Mouse (Mus musculus) heart, adult 2 months (tissue): ENCODE results near the gene Pkp4. TPM values are rescaled to one million over a fixed set of nuclear protein-coding genes. Genes with fewer than 3 reads are reported as not detected.

Experiments used
- DNase-seq, 2 experiments: peaks; one replicate each; pipeline ENCODE4 v3.0.0; 2021
- H3K27ac ChIP-seq: fragments of 200-600 bp; 2 replicates; pipeline ENCODE4 v1.8.1; 2022
- H3K27me3 ChIP-seq: fragments of 200-500 bp; 2 replicates; pipeline ENCODE4 v1.6.1; 2012; ENCODE audit warnings: mild to moderate bottlenecking, low read length, inconsistent platforms, mixed read lengths; ENCODE audit not compliant: control insufficient read depth, insufficient read depth
- H3K36me3 ChIP-seq: fragments of 200-500 bp; 2 replicates; pipeline ENCODE4 v1.6.1; 2012; ENCODE audit warnings: low read length, inconsistent platforms; ENCODE audit not compliant: control insufficient read depth, insufficient read depth
- H3K4me1 ChIP-seq: fragments of 200-500 bp; 2 replicates; pipeline ENCODE4 v1.6.1; 2011; ENCODE audit warnings: low read length; ENCODE audit not compliant: control insufficient read depth, insufficient read depth
- H3K4me3 ChIP-seq: fragments of 200-600 bp; 2 replicates; pipeline ENCODE4 v1.8.1; 2022
- H3K79me2 ChIP-seq: fragments of 200-500 bp; replicated peaks from 2 replicates; pipeline ENCODE4 v1.6.1; 2012; ENCODE audit warnings: mild to moderate bottlenecking, inconsistent platforms, low read length, moderate library complexity, mixed read lengths; ENCODE audit not compliant: control insufficient read depth, insufficient read depth
- H3K9ac ChIP-seq: fragments of 200-500 bp; 2 replicates; pipeline ENCODE4 v1.6.1; 2012; ENCODE audit warnings: low read depth, mild to moderate bottlenecking, control low read depth, inconsistent platforms, low read length, mixed read lengths
- CTCF ChIP-seq: fragments of 200-600 bp; IDR thresholded peaks from 2 replicates; pipeline ENCODE4 v1.8.1; 2022; ENCODE audit warnings: antibody characterized with exemption, mild to moderate bottlenecking, moderate library complexity
- EP300 ChIP-seq: fragments of 200-500 bp; IDR thresholded peaks from 2 replicates; pipeline ENCODE4 v1.6.1; 2011; ENCODE audit warnings: low read depth, low read length, control low read depth; ENCODE audit not compliant: insufficient read depth
- POLR2A ChIP-seq: fragments of 200-500 bp; IDR thresholded peaks from 2 replicates; pipeline ENCODE4 v1.6.1; 2011; ENCODE audit warnings: mild to moderate bottlenecking, low read depth, low read length, control low read depth; ENCODE audit not compliant: insufficient read depth
- WGBS: fragments of 180-500 bp; shearing (Covaris S2); methylation state at CpG from one replicate; pipeline ENCODE4 v1.1.7; 2018; 5-methylcytosine and 5-hydroxymethylcytosine counted together
- intact Hi-C: fragments of 180-260 bp; cut with DNase I; formaldehyde crosslinking; loops from one replicate; pipeline ENCODE4 v1.15.1; 2025
- long read RNA-seq: library from polyadenylated mRNA; stranded (forward); transcript quantifications from one replicate; pipeline ENCODE4 v2.0.0, GENCODE M21; 2021
- polyA plus RNA-seq: library from polyadenylated mRNA; depleted of rRNA; stranded (reverse); fragments of >200 nt; gene quantifications from 2 replicates; pipeline ENCODE4 v1.2.3, GENCODE M21; 2012; rRNA removed
- total RNA-seq, 2 experiments: library from RNA; stranded (reverse); gene quantifications; 2 replicates each; pipeline ENCODE4 v1.2.3; 2021

The Pkp4 gene
- total RNA-seq (100 to 1,000 TPM; 152 to 174 TPM), polyA plus RNA-seq (61.5 and 92.5 TPM in 2 replicates)
- long read RNA-seq, partial matches to known transcripts, result 25 of 39 reads
- long read RNA-seq, other reads (novel, unspliced or antisense), result 14 of 39 reads

- intact Hi-C loops, result loop anchor here (2.0 to 5.0 kb wide), 6 partner anchors 47 to 278 kb away; no protein-coding TSS in a partner anchor
- no peak for TF ChIP-seq CTCF
- no peak for TF ChIP-seq POLR2A
- TF ChIP-seq EP300, result no peak
- peak within 1 kb of the TSS; percentile 91 for H3K27ac ChIP-seq
- WGBS, result 1% methylated on average over 31 of the region's 37 CpGs
- peaks cover 3% of the 10 kb centered on the region; the same call in 1 of the 2 replicates for H3K36me3 ChIP-seq
- 0 out of 2 replicates have a peak, but pooled peaks cover under 1% of the 10 kb centered on the region for H3K79me2 ChIP-seq
- peaks cover 1% of the 10 kb centered on the region for H3K4me1 ChIP-seq
- peak within 1 kb of the TSS; percentile 96 for H3K9ac ChIP-seq
- peak within 1 kb of the TSS; percentile 77 for H3K4me3 ChIP-seq
- DNase-seq, result peak; percentile 92 to 96
- no peaks in the 10 kb centered on the region for H3K27me3 ChIP-seq
These were observed at the start of gene Pkp4, which contains the start of gene Ccdc148 for GRCm38 (mm10) chr2:59160605-59160963. TSS of gene Pkp4 (plus strand) at chr2:59160850. TSS of gene Ccdc148 (minus strand) at chr2:59160683.

- H3K36me3 ChIP-seq, result no peaks in the 10 kb centered on the region
- no peak overlapping the region for H3K27ac ChIP-seq
- H3K4me1 ChIP-seq, result no peaks in the 10 kb centered on the region
- H3K9ac ChIP-seq, result no peak overlapping the region
- no peaks in the 10 kb centered on the region for H3K27me3 ChIP-seq
- H3K4me3 ChIP-seq, result no peak overlapping the region
- intact Hi-C loops, result no loop called here
- H3K79me2 ChIP-seq, result no peaks in the 10 kb centered on the region
- WGBS, result 45% methylated on average over 7 of the region's 7 CpGs
- no peak for DNase-seq
- no peak for TF ChIP-seq POLR2A
These were observed 31.6 kb upstream of the Pkp4 start for GRCm38 (mm10) chr2:59129023-59129422.

DNA sequence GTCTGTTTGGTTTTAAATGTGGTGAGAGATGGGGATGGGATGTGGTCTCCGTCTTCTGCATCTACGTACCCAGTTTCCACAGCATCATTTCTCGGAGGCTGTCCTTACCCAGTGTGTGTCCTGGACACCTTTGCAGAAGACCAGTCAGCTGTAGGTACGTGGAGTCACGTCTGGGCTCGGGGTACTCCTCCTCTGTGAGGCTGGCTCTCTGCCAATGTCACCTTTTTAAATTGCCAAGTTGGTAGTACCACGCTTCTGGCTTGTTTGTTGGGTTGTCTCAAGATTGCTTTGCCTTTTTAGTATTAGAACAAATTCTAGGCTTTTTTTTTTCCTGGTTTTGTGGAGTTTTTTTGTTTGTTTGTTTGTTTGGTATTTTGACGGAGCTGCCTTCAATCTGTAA is 30.8 kb upstream of the Pkp4 start:
- Histone ChIP-seq H3K36me3 (no peaks in the 10 kb centered on the region), H3K27me3 (no peaks in the 10 kb centered on the region), H3K4me3 (no peak overlapping the region), H3K27ac (no peak overlapping the region), H3K79me2 (no peaks in the 10 kb centered on the region), H3K9ac (no peak overlapping the region), H3K4me1 (no peaks in the 10 kb centered on the region)
- 72% methylated on average over 8 of the region's 8 CpGs for WGBS
- intact Hi-C loops, result no loop called here
- TF ChIP-seq EP300 (no peak), POLR2A (no peak), CTCF (no peak)
- DNase-seq, result no peak

DNA sequence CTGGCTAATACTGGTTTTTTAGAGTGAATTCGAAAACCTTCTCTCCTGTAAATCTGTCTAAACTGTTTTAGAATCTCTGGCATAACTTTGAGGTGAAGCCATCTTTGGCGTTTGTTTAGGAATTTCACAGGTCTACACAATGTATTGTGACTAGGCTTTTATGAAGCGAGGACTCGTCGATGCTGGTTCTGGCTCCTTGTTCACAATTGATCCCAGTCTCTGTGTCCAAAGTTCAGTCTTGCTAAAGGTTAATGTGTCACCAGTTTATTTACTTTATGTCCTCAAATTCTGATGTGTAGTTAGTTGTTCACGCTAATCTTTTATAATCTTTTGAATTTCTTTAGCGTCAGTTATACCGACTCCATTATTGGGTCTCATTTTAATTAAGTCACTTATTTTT is 29.6 kb upstream of the Pkp4 start:
- TF ChIP-seq POLR2A (no peak), CTCF (no peak), EP300 (no peak)
- no peak for DNase-seq
- Histone ChIP-seq H3K9ac (no peak overlapping the region), H3K79me2 (no peaks in the 10 kb centered on the region), H3K4me3 (no peak overlapping the region), H3K27ac (no peak overlapping the region), H3K36me3 (no peaks in the 10 kb centered on the region), H3K27me3 (no peaks in the 10 kb centered on the region), H3K4me1 (no peaks in the 10 kb centered on the region)
- intact Hi-C loops, result no loop called here
- WGBS, result 93% methylated on average over 8 of the region's 8 CpGs

DNA sequence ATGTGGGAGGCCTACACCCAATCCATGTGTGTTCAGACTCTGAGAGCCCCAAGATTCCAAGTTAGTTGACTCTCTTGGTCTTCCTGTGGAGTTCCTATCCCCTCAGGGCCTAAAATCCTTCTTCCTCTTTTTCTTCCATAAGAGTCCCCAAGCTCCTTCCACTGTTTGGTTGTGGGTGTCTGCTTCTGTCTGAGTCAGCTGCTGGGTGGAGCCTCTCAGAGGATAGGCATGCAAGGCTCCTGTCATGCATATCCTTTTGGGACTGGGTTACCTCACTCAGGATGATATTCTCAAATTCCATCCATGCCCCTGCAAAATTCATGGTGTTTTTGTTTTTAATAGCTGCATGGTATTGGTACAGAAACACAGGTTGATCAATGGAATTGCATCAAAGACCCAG is 5.2 kb upstream of the Pkp4 start:
- H3K4me1 ChIP-seq, result no peaks in the 10 kb centered on the region; the same call in 1 of the 2 replicates
- TF ChIP-seq POLR2A (no peak), CTCF (no peak), EP300 (no peak)
- no peak for DNase-seq
- no peak overlapping the region for H3K27ac ChIP-seq
- intact Hi-C loops, result no loop called here
- H3K4me3 ChIP-seq, result no peak overlapping the region
- H3K36me3 ChIP-seq, result no peaks in the 10 kb centered on the region
- no peak overlapping the region for H3K9ac ChIP-seq
- H3K79me2 ChIP-seq, result no peaks in the 10 kb centered on the region
- H3K27me3 ChIP-seq, result no peaks in the 10 kb centered on the region

- Histone ChIP-seq H3K4me1 (no peaks in the 10 kb centered on the region; the same call in 1 of the 2 replicates), H3K36me3 (peaks cover 2% of the 10 kb centered on the region; the same call in 1 of the 2 replicates), H3K4me3 (no peak overlapping the region), H3K27me3 (no peaks in the 10 kb centered on the region), H3K27ac (no peak overlapping the region), H3K79me2 (no peaks in the 10 kb centered on the region), H3K9ac (no peak overlapping the region)
- TF ChIP-seq POLR2A, result no peak
- TF ChIP-seq CTCF, result no peak
- no peak for TF ChIP-seq EP300
- no peak for DNase-seq
- intact Hi-C loops, result no loop called here
- 54% methylated on average over 2 of the region's 2 CpGs for WGBS
These were observed 2.5 kb upstream of the Pkp4 start for GRCm38 (mm10) chr2:59158117-59158516.
